ENCODE assay signal across 11 mouse cellular contexts in the genomic region with DNA sequence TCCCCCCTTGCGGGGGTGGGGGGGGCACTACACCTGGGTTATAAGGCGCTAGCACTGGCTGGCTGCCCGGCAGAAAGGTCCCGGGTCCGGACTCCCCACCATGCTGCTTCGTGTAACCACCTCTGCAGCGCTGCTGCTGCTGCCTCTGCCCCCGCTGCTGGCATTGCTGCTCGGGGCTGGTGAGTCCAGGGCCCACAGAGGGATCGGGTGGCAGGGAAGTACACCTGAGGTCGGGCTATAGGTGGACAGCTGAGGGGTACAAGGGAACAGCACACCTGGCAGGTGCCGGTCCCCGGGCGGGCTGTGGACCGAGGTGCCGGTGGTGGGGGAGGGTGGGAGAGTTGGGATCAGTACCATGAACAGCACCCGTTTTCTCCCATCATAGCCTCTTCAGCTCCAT. TPM values are rescaled to one million over a fixed set of nuclear protein-coding genes. Genes with fewer than 3 reads are reported as not detected.
DNase-seq lines count a peak whose midpoint lies in the region; ATAC-seq lines count a peak whose summit lies in the region.
"Had no signal": no experiment of that assay in that cellular context is flagged by ENCODE, and none has a peak within 500 bp of the region (broad histone marks: within the 10 kb centered on the region; RNA-seq: fewer than 3 reads in every experiment).

Ccer2 (plus strand) TSS at position 96 of the 400 bp plus-strand sequence.

- intact Hi-C loops in heart, postnatal 10 days (cut with DNase I) = no loop called here
- intact Hi-C loops in left cerebral cortex, postnatal 25 days (cut with DNase I) = no loop called here

- peaks cover 27% of the 10 kb centered on the region for H3K27me3 ChIP-seq in heart, embryonic 10.5 days (ENCODE audit: insufficient read depth, poor library complexity, severe bottlenecking)
- peaks cover 5% of the 10 kb centered on the region; the same call in 1 of the 2 replicates for H3K27me3 ChIP-seq in embryonic facial prominence, embryonic 11.5 days (ENCODE audit: control insufficient read depth, insufficient read depth, low read length)
- H3K27me3 ChIP-seq in hindbrain, embryonic 15.5 days = 0 out of 2 replicates have a peak, but pooled peaks cover 8% of the 10 kb centered on the region
- H3K27me3 ChIP-seq in midbrain, embryonic 14.5 days (ENCODE audit: control insufficient read depth, insufficient read depth, low read length) = no peaks in the 10 kb centered on the region

- no peaks in the 10 kb centered on the region for H3K9me3 ChIP-seq in heart, embryonic 10.5 days
- H3K9me3 ChIP-seq in embryonic facial prominence, embryonic 11.5 days (replicated peaks; ENCODE audit: control insufficient read depth, low read length) = no peaks in the 10 kb centered on the region
- H3K9me3 ChIP-seq in hindbrain, embryonic 15.5 days = no peaks in the 10 kb centered on the region
- H3K9me3 ChIP-seq in midbrain, embryonic 14.5 days (ENCODE audit: control insufficient read depth, low read length) = no peaks in the 10 kb centered on the region

- 0 out of 2 replicates have a peak within 1 kb of the TSS, but pooled peaks have one; percentile 22 for H3K9ac ChIP-seq in embryonic facial prominence, embryonic 11.5 days (replicated peaks; ENCODE audit: low read length)
- no peak within 1 kb of the TSS for H3K9ac ChIP-seq in hindbrain, embryonic 15.5 days
- peak within 1 kb of the TSS; percentile 50; the same call in 1 of the 2 replicates for H3K9ac ChIP-seq in midbrain, embryonic 14.5 days (replicated peaks; ENCODE audit: low read length)

- H3K4me2 ChIP-seq in embryonic facial prominence, embryonic 11.5 days (ENCODE audit: low read depth, low read length) = no peak within 1 kb of the TSS
- H3K4me2 ChIP-seq in hindbrain, embryonic 15.5 days = peak within 1 kb of the TSS; percentile 51
- H3K4me2 ChIP-seq in midbrain, embryonic 14.5 days (ENCODE audit: low read length) = peak within 1 kb of the TSS; percentile 45

- no peak for DNase-seq in heart, embryonic 10.5 days (ENCODE audit: low spot score)
- no peak for DNase-seq in heart, postnatal 10 days
- peak; percentile 42 for DNase-seq in embryonic facial prominence, embryonic 11.5 days (ENCODE audit: low spot score)
- DNase-seq in midbrain, embryonic 14.5 days = no peak
- no peak for DNase-seq in spleen, postnatal 4 days (ENCODE audit: low spot score in 2 of 2)
- DNase-seq in left cerebral cortex, postnatal 25 days (ENCODE audit: low spot score in 2 of 2) = no peak
- no peak for DNase-seq in gastrocnemius, postnatal 4 days (ENCODE audit: low spot score in 2 of 2)
- DNase-seq: cerebellum, adult 2 months; kidney, adult 9 months had no signal

- no peak for ATAC-seq in embryonic facial prominence, embryonic 11.5 days (replicated peaks; ENCODE audit: insufficient number of reproducible peaks, low FRiP score, low TSS enrichment, low read depth)
- 0 out of 2 replicates have a peak, but pooled peaks have one; percentile 31 for ATAC-seq in hindbrain, embryonic 15.5 days (ENCODE audit: low FRiP score, low read depth)
- ATAC-seq in midbrain, embryonic 14.5 days (ENCODE audit: low FRiP score, low TSS enrichment) = no peak

- H3K4me1 ChIP-seq in heart, embryonic 10.5 days = peaks cover 8% of the 10 kb centered on the region; the same call in 1 of the 2 replicates
- no peaks in the 10 kb centered on the region for H3K4me1 ChIP-seq in embryonic facial prominence, embryonic 11.5 days (ENCODE audit: control insufficient read depth, insufficient read depth, low read length)
- peaks cover 7% of the 10 kb centered on the region for H3K4me1 ChIP-seq in hindbrain, embryonic 15.5 days (replicated peaks)
- 0 out of 2 replicates have a peak, but pooled peaks cover 6% of the 10 kb centered on the region for H3K4me1 ChIP-seq in midbrain, embryonic 14.5 days (ENCODE audit: control insufficient read depth, insufficient read depth, low read length)

- WGBS in heart, embryonic 10.5 days = 3% methylated on average over 17 of the region's 17 CpGs
- 4% methylated on average over 17 of the region's 17 CpGs for WGBS in embryonic facial prominence, embryonic 11.5 days
- 4% methylated on average over 17 of the region's 17 CpGs for WGBS in hindbrain, embryonic 15.5 days
- 2% methylated on average over 17 of the region's 17 CpGs for WGBS in midbrain, embryonic 14.5 days

- peaks cover 52% of the 10 kb centered on the region for H3K36me3 ChIP-seq in heart, embryonic 10.5 days
- H3K36me3 ChIP-seq in embryonic facial prominence, embryonic 11.5 days (replicated peaks; ENCODE audit: control insufficient read depth, insufficient read depth, low read depth, low read length) = peaks cover 3% of the 10 kb centered on the region
- H3K36me3 ChIP-seq in hindbrain, embryonic 15.5 days = peaks cover 23% of the 10 kb centered on the region
- H3K36me3 ChIP-seq in midbrain, embryonic 14.5 days (ENCODE audit: control insufficient read depth, insufficient read depth, low read length) = peaks cover 38% of the 10 kb centered on the region

- no peak within 1 kb of the TSS for H3K27ac ChIP-seq in heart, embryonic 10.5 days
- no peak within 1 kb of the TSS for H3K27ac ChIP-seq in embryonic facial prominence, embryonic 11.5 days (replicated peaks; ENCODE audit: low read depth, low read length)
- H3K27ac ChIP-seq in hindbrain, embryonic 15.5 days (replicated peaks) = no peak within 1 kb of the TSS
- H3K27ac ChIP-seq in midbrain, embryonic 14.5 days (replicated peaks; ENCODE audit: low read depth, low read length) = no peak within 1 kb of the TSS
- H3K27ac ChIP-seq: macrophage had no signal

- peak within 1 kb of the TSS; percentile 23; the same call in 1 of the 2 replicates for H3K4me3 ChIP-seq in heart, embryonic 10.5 days
- no peak within 1 kb of the TSS for H3K4me3 ChIP-seq in embryonic facial prominence, embryonic 11.5 days (ENCODE audit: low read depth, low read length)
- H3K4me3 ChIP-seq in hindbrain, embryonic 15.5 days = peak within 1 kb of the TSS; percentile 24
- H3K4me3 ChIP-seq in midbrain, embryonic 14.5 days (replicated peaks; ENCODE audit: low read depth, low read length) = peak within 1 kb of the TSS; percentile 12; the same call in 1 of the 2 replicates

RNA-seq across cellular contexts. Expression of gene Ccer2, which starts in this region (rescaled TPM):
- not detected in 2 replicates for polyA plus RNA-seq in heart, embryonic 10.5 days (2016; fragmentation: Nextera tagmentation; extraction: Ambion mirVana)
- total RNA-seq in heart, postnatal 10 days (2021) = not detected
- polyA plus RNA-seq in embryonic facial prominence, embryonic 11.5 days (2014; fragmentation: Nextera tagmentation; extraction: Ambion mirVana) = 1.5 and 2.0 TPM in 2 replicates
- 0.54 and 0.71 TPM in 2 replicates for polyA plus RNA-seq in hindbrain, embryonic 15.5 days (2015; fragmentation: Nextera tagmentation; extraction: Ambion mirVana)
- polyA plus RNA-seq in midbrain, embryonic 14.5 days (2014; fragmentation: Nextera tagmentation; extraction: Ambion mirVana) = 0.22 TPM in 1 of 2 replicates, not detected in the other
- 1 to 10 TPM in 1 of 2 experiments, under 1 TPM in 1; 0.92 to 1.2 TPM for total RNA-seq in left cerebral cortex, postnatal 25 days (2021)
- not detected for total RNA-seq in gastrocnemius, postnatal 4 days (2021)
- polyA plus RNA-seq: macrophage had no signal

Comparison
In these comparisons a context has a peak if more than half of its experiments do, and no peak if none do; other contexts are left out.
1. Peak in ATAC-seq, H3K4me3 ChIP-seq and H3K4me2 ChIP-seq in hindbrain, embryonic 15.5 days; RNA of the gene not detected or under 1 TPM.